Mouse (Mus musculus): ENCODE results near the gene Hspbap1. TPM values are rescaled to one million over a fixed set of nuclear protein-coding genes. Genes with fewer than 3 reads are reported as not detected.

Hspbap1 gene
- 14.4 and 16.0 TPM in 2 replicates for polyA plus RNA-seq (2012; rRNA removed)

GRCm38 (mm10) chr16:35769878-35770657 lies at the start of gene Hspbap1:
Hspbap1 (plus strand) TSS chr16:35770375.

GRCm38 (mm10) chr16:35768785-35769642 lies 1.2 kb upstream of the Hspbap1 start, which contains the start of gene Dirc2:
Dirc2 (minus strand) TSS chr16:35769356.

GRCm38 (mm10) chr16:35871048-35871851 lies 101.1 kb downstream of the Hspbap1 start, which contains the start of gene Parp14:
Parp14 (minus strand) TSS chr16:35871544.

Other genes with a start within 250 kb of the Hspbap1 start
- gene Sema5b, start 229.2 kb upstream of the Hspbap1 start, polyA plus RNA-seq (2012; rRNA removed): 57.7 and 85.8 TPM in 2 replicates
- 22.4 and 23.0 TPM in 2 replicates for gene Dirc2, start 1.0 kb upstream of the Hspbap1 start, polyA plus RNA-seq (2012; rRNA removed)
- 0.47 and 0.48 TPM in 2 replicates for gene Parp14, start 101.2 kb downstream of the Hspbap1 start, polyA plus RNA-seq (2012; rRNA removed)
- 2.3 and 2.8 TPM in 2 replicates for gene Parp9, start 168.1 kb downstream of the Hspbap1 start, polyA plus RNA-seq (2012; rRNA removed)
- gene Dtx3l, start 168.8 kb downstream of the Hspbap1 start, polyA plus RNA-seq (2012; rRNA removed): 1.6 and 1.9 TPM in 2 replicates
- gene Kpna1, start 208.4 kb downstream of the Hspbap1 start, polyA plus RNA-seq (2012; rRNA removed): 25.0 and 32.8 TPM in 2 replicates